Comparison of ENCODE assay signal across 8 mouse cellular contexts in the genomic region with DNA sequence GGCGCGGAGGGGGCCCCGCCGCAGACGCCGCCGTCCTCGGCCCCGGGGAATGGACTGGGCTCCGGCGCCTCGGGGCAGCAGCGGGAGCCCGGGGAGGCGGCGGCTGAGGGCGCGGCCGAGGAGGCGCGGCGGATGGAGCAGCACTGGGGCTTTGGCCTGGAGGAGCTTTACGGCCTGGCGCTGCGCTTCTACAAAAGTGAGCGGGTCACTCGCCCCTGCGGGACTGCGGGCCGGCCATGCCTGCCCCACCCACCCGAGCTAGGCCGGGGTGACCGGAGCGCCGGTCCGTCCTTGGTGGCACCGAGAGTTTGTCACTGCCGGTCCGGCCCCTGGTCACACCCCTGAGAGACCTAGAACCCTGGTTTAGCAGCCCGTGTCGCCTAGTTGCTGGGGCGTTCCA. TPM values are rescaled to one million over a fixed set of nuclear protein-coding genes. Genes with fewer than 3 reads are reported as not detected.
A peak's percentile ranks its signal among the peaks of the same experiment; 100 is the strongest.
DNase-seq lines count a peak whose midpoint lies in the region; ATAC-seq lines count a peak whose summit lies in the region.

No protein-coding gene starts in this region.

- H3K4me3 ChIP-seq in heart, embryonic 15.5 days = peak overlapping the region; percentile 97
- peak overlapping the region; percentile 82 for H3K4me3 ChIP-seq in forebrain, embryonic 16.5 days (replicated peaks; ENCODE audit: low read length)
- peak overlapping the region; percentile 96 for H3K4me3 ChIP-seq in liver, embryonic 13.5 days (replicated peaks)
- peak overlapping the region; percentile 94 for H3K4me3 ChIP-seq in neural tube, embryonic 13.5 days

- H3K9me3 ChIP-seq in heart, embryonic 15.5 days (replicated peaks) = no peaks in the 10 kb centered on the region
- H3K9me3 ChIP-seq in forebrain, embryonic 16.5 days (ENCODE audit: control insufficient read depth, low read length) = no peaks in the 10 kb centered on the region
- H3K9me3 ChIP-seq in liver, embryonic 13.5 days (replicated peaks) = no peaks in the 10 kb centered on the region
- H3K9me3 ChIP-seq in neural tube, embryonic 13.5 days = no peaks in the 10 kb centered on the region

- H3K36me3 ChIP-seq in heart, embryonic 15.5 days = no peaks in the 10 kb centered on the region
- H3K36me3 ChIP-seq in forebrain, embryonic 16.5 days (ENCODE audit: control insufficient read depth, insufficient read depth) = no peaks in the 10 kb centered on the region
- H3K36me3 ChIP-seq in liver, embryonic 13.5 days = no peaks in the 10 kb centered on the region
- no peaks in the 10 kb centered on the region for H3K36me3 ChIP-seq in neural tube, embryonic 13.5 days

- WGBS in heart, embryonic 15.5 days = under 1% methylated on average over 40 of the region's 42 CpGs
- WGBS in forebrain, embryonic 16.5 days = under 1% methylated on average over 40 of the region's 42 CpGs
- under 1% methylated on average over 42 of the region's 42 CpGs for WGBS in liver, embryonic 13.5 days (ENCODE audit: insufficient replicate concordance)
- 0% methylated on average over 39 of the region's 42 CpGs for WGBS in neural tube, embryonic 13.5 days

- peak overlapping the region; percentile 93 for H3K27ac ChIP-seq in heart, embryonic 15.5 days
- peak overlapping the region; percentile 74 for H3K27ac ChIP-seq in forebrain, embryonic 16.5 days (ENCODE audit: low read length)
- H3K27ac ChIP-seq in liver, embryonic 13.5 days = peak overlapping the region; percentile 90
- peak overlapping the region; percentile 93 for H3K27ac ChIP-seq in neural tube, embryonic 13.5 days (replicated peaks)

- intact Hi-C loops in heart, postnatal 36 days (cut with DNase I) = loop anchor here (1.0 kb wide), 1 partner anchor 87 kb away; a partner anchor contains a TSS

- H3K9ac ChIP-seq in heart, embryonic 15.5 days = peak overlapping the region; percentile 98
- H3K9ac ChIP-seq in forebrain, embryonic 16.5 days (replicated peaks; ENCODE audit: low read depth, low read length) = peak overlapping the region; percentile 72
- H3K9ac ChIP-seq in liver, embryonic 13.5 days = peak overlapping the region; percentile 86
- peak overlapping the region; percentile 93 for H3K9ac ChIP-seq in neural tube, embryonic 13.5 days

- H3K27me3 ChIP-seq in heart, embryonic 15.5 days = no peaks in the 10 kb centered on the region
- H3K27me3 ChIP-seq in forebrain, embryonic 16.5 days (replicated peaks; ENCODE audit: control insufficient read depth, insufficient read depth, low read length) = no peaks in the 10 kb centered on the region
- no peaks in the 10 kb centered on the region for H3K27me3 ChIP-seq in liver, embryonic 13.5 days
- H3K27me3 ChIP-seq in neural tube, embryonic 13.5 days = no peaks in the 10 kb centered on the region

- ATAC-seq in heart, embryonic 15.5 days (replicated peaks; ENCODE audit: insufficient number of reproducible peaks, insufficient read depth, low FRiP score, low read depth) = peak; percentile 58
- peak; percentile 37 for ATAC-seq in activated CD4-positive, CD25-positive, alpha-beta regulatory T cell, adult 4 months
- no peak; the same call in 1 of the 2 replicates for ATAC-seq in forebrain, embryonic 16.5 days
- peak; percentile 81 for ATAC-seq in liver, embryonic 13.5 days (ENCODE audit: low read depth)
- peak; percentile 78; the same call in 1 of the 2 replicates for ATAC-seq in neural tube, embryonic 13.5 days (ENCODE audit: low read depth)

- no peak for DNase-seq in heart, postnatal 36 days
- no peak for DNase-seq in liver, embryonic 13.5 days
- DNase-seq in frontal cortex, postnatal 14 days (ENCODE audit: low spot score in 2 of 2) = no peak
- no peak for DNase-seq in urinary bladder, postnatal 25 days (ENCODE audit: low spot score)

- peaks cover 26% of the 10 kb centered on the region for H3K4me1 ChIP-seq in heart, embryonic 15.5 days (replicated peaks)
- H3K4me1 ChIP-seq in forebrain, embryonic 16.5 days (replicated peaks; ENCODE audit: control insufficient read depth, insufficient read depth, low read length) = peaks cover 21% of the 10 kb centered on the region
- peaks cover 88% of the 10 kb centered on the region for H3K4me1 ChIP-seq in liver, embryonic 13.5 days (replicated peaks)
- peaks cover 43% of the 10 kb centered on the region for H3K4me1 ChIP-seq in neural tube, embryonic 13.5 days (replicated peaks)

- H3K4me2 ChIP-seq in heart, embryonic 15.5 days = peak overlapping the region; percentile 69
- peak overlapping the region; percentile 68 for H3K4me2 ChIP-seq in forebrain, embryonic 16.5 days (ENCODE audit: low read length)
- H3K4me2 ChIP-seq in liver, embryonic 13.5 days = peak overlapping the region; percentile 78
- peak overlapping the region; percentile 83 for H3K4me2 ChIP-seq in neural tube, embryonic 13.5 days

RNA-seq across cellular contexts. Expression of a gene that starts 0.3 kb away (rescaled TPM):
- 16.9 and 20.0 TPM in 2 replicates for polyA plus RNA-seq in heart, embryonic 15.5 days (2015; fragmentation: Nextera tagmentation; extraction: Ambion mirVana)
- 10 to 100 TPM; 22.5 to 23.4 TPM for total RNA-seq in heart, postnatal 36 days (2021)
- polyA plus RNA-seq in activated CD4-positive, CD25-positive, alpha-beta regulatory T cell, adult 4 months (2017; shearing (Covaris generic)) = 10 to 100 TPM; 11.5 to 11.9 TPM
- 23.5 and 25.0 TPM in 2 replicates for polyA plus RNA-seq in forebrain, embryonic 16.5 days (2015; fragmentation: Nextera tagmentation; extraction: Ambion mirVana)
- 8.7 and 8.9 TPM in 2 replicates for polyA plus RNA-seq in liver, embryonic 13.5 days (2015; fragmentation: Nextera tagmentation; extraction: Ambion mirVana)
- 25.6 and 26.8 TPM in 2 replicates for polyA plus RNA-seq in neural tube, embryonic 13.5 days (2015; fragmentation: Nextera tagmentation; extraction: Ambion mirVana)

RNA-seq across cellular contexts. Expression of a gene that starts 29.3 kb away (rescaled TPM):
- 0.08 TPM in 1 of 2 replicates, not detected in the other for polyA plus RNA-seq in heart, embryonic 15.5 days (2015; fragmentation: Nextera tagmentation; extraction: Ambion mirVana)
- total RNA-seq in heart, postnatal 36 days (2021) = not detected
- not detected for polyA plus RNA-seq in activated CD4-positive, CD25-positive, alpha-beta regulatory T cell, adult 4 months (2017; shearing (Covaris generic))
- 0.10 TPM in 1 of 2 replicates, not detected in the other for polyA plus RNA-seq in forebrain, embryonic 16.5 days (2015; fragmentation: Nextera tagmentation; extraction: Ambion mirVana)
- polyA plus RNA-seq in liver, embryonic 13.5 days (2015; fragmentation: Nextera tagmentation; extraction: Ambion mirVana) = 0.92 and 1.2 TPM in 2 replicates
- not detected in 2 replicates for polyA plus RNA-seq in neural tube, embryonic 13.5 days (2015; fragmentation: Nextera tagmentation; extraction: Ambion mirVana)
